Mouse (Mus musculus): ENCODE results near the gene Phf14.

- no peak for TF ChIP-seq POLR2A (IDR thresholded peaks at IDR 0.05; ENCODE audit: insufficient read depth, low read depth, low read length)
- TF ChIP-seq CTCF (IDR thresholded peaks at IDR 0.05; ENCODE audit: insufficient read depth, low read depth, low read length) = no peak
Measured at GRCm38 (mm10) chr6:11942089-11942488, 34.5 kb downstream of the Phf14 start.
